Mouse (Mus musculus) bone marrow, adult 2 months (tissue): ENCODE data around the gene Rpp25l.

Experiments used
- CTCF ChIP-seq: fragments of 200-500 bp; IDR thresholded peaks from 2 replicates; pipeline ENCODE4 v1.5.1; 2011; ENCODE audit warnings: low read length, control low read depth; ENCODE audit not compliant: control insufficient read depth, insufficient read depth
- POLR2A ChIP-seq: fragments of 200-500 bp; IDR thresholded peaks from 2 replicates; pipeline ENCODE4 v1.6.1; 2011; ENCODE audit warnings: low read depth, mild to moderate bottlenecking, control low read depth, low read length, borderline replicate concordance; ENCODE audit not compliant: control insufficient read depth

DNA sequence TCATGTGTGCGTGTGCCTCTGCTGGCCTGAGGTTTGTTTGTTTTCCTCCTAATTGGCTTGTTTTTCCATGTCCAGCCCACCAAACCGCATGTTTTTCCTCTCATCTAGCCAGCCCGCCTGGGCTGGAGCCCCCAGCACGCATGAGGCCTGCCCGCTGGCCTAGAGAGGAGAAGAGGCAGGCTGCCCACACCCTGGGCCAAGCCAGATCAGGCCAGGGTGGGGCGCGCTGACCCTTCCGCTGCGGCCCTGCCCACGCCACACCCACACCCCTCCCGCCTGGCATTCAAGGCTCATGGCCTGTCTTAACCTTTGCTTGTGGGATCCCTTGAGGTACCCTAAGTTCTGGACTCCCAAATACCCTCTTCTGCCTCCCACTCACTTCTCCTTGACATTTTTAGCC lies 46.7 kb downstream of the Rpp25l start:
- TF ChIP-seq POLR2A (no peak), CTCF (no peak)
